Mouse (Mus musculus) ovary, adult 2 months (tissue): Measurements from ENCODE around the gene Fam83f. TPM values are rescaled to one million over a fixed set of nuclear protein-coding genes. Genes with fewer than 3 reads are reported as not detected.

Experiments
- polyA plus RNA-seq: library from polyadenylated mRNA; depleted of rRNA; stranded (reverse); fragments of >200 nt; gene quantifications from 2 replicates; pipeline ENCODE4 v1.2.3, GENCODE M21; 2012; rRNA removed

The Fam83f gene
- polyA plus RNA-seq: 2.5 and 2.9 TPM in 2 replicates

GRCm38 (mm10) chr15:80671295-80672252 is at the start of gene Fam83f:
Gene Fam83f, plus strand, starts transcription at chr15:80671847.

GRCm38 (mm10) chr15:80710608-80711363 is 39.1 kb downstream of the Fam83f start, which contains the start of gene Tnrc6b:
Gene Tnrc6b, plus strand, starts transcription at chr15:80711313.

Other genes with a start within 250 kb of the Fam83f start
- 0.06 TPM in 1 of 2 replicates, not detected in the other for gene Enthd1, start 106.7 kb upstream of the Fam83f start, polyA plus RNA-seq
- 0.23 and 0.91 TPM in 2 replicates for gene Grap2, start 99.3 kb upstream of the Fam83f start, polyA plus RNA-seq
- gene Tnrc6b, start 39.5 kb downstream of the Fam83f start, polyA plus RNA-seq: 16.8 and 23.1 TPM in 2 replicates